Mouse (Mus musculus) heart, adult 2 months (tissue): Measurements from ENCODE around the gene Mia.

Experiments used
- CTCF ChIP-seq: fragments of 200-600 bp; IDR thresholded peaks from 2 replicates; pipeline ENCODE4 v1.8.1; 2022; ENCODE audit warnings: antibody characterized with exemption, mild to moderate bottlenecking, moderate library complexity
- POLR2A ChIP-seq: fragments of 200-500 bp; IDR thresholded peaks from 2 replicates; pipeline ENCODE4 v1.6.1; 2011; ENCODE audit warnings: mild to moderate bottlenecking, low read depth, low read length, control low read depth; ENCODE audit not compliant: insufficient read depth

GRCm38 (mm10) chr7:27170981-27171380, 10.0 kb downstream of the Mia start:
- no peak for TF ChIP-seq CTCF
- no peak for TF ChIP-seq POLR2A
